Mouse (Mus musculus) bone marrow macrophage, adult 2 months (primary cell): ENCODE results near the gene Cse1l.

Experiments used
- CTCF ChIP-seq: IDR thresholded peaks from 2 replicates; pipeline ENCODE4 v1.5.1; 2012; ENCODE audit warnings: low read depth, mild to moderate bottlenecking, low read length, moderate library complexity
- POLR2A ChIP-seq: IDR thresholded peaks from 2 replicates; pipeline ENCODE4 v1.6.1; 2012; ENCODE audit warnings: mild to moderate bottlenecking, low read depth, low read length, borderline replicate concordance

DNA sequence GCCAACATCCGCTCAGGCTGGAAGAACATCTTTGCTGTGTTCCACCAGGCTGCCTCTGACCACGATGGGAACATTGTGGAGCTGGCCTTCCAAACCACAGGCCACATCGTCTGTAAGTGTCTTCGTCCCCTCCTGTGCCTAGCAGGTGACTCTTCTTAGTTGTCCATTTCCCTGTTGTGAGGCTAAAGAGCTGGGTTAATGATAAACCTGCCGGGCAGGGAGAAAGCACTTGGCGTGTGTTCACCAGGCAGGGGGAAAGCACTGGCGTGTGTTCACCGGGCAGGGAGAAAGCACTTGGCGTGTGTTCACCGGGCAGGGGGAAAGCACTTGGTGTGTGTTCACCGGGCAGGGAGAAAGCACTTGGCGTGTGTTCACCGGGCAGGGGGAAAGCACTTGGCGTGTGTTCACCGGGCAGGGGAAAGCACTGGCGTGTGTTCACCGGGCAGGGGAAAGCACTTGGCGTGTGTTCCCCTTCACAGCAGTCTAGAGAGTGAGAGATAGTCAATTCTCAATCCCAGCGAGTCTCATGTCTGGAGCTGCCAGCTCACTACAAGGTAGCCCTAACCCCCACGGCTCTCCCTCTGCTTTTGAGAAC is 35.5 kb upstream of the Cse1l start:
- no peak for TF ChIP-seq POLR2A
- no peak for TF ChIP-seq CTCF
